Mouse (Mus musculus): ENCODE measurements around the gene CN725425. TPM values are rescaled to one million over a fixed set of nuclear protein-coding genes. Genes with fewer than 3 reads are reported as not detected.

The CN725425 gene
- under 1 TPM in 1 of 2 experiments, not detected in 1; 0.17 TPM for total RNA-seq (2021)

- no peak for DNase-seq
Measured at GRCm38 (mm10) chr15:91199256-91199905, at the start of gene CN725425. CN725425 (plus strand) TSS chr15:91199494.

- DNase-seq: no peak
Measured at GRCm38 (mm10) chr15:91152592-91152991, 46.7 kb upstream of the CN725425 start.

- DNase-seq: no peak
Measured at GRCm38 (mm10) chr15:91153311-91153710, 46.0 kb upstream of the CN725425 start.

GRCm38 (mm10) chr15:91161153-91161552 lies 38.1 kb upstream of the CN725425 start:
- no peak for DNase-seq

GRCm38 (mm10) chr15:91163454-91163853 lies 35.8 kb upstream of the CN725425 start:
- no peak for DNase-seq

GRCm38 (mm10) chr15:91165021-91165420 lies 34.3 kb upstream of the CN725425 start:
- DNase-seq: peak; percentile 14 to 34

- DNase-seq: no peak
Measured at GRCm38 (mm10) chr15:91167850-91168562, 31.3 kb upstream of the CN725425 start.

- DNase-seq: peak in 1 of 2 experiments; percentile 11
Measured at GRCm38 (mm10) chr15:91170602-91171328, 28.5 kb upstream of the CN725425 start.

GRCm38 (mm10) chr15:91171332-91171731 lies 28.0 kb upstream of the CN725425 start:
- DNase-seq: no peak

- no peak for DNase-seq
Measured at GRCm38 (mm10) chr15:91172193-91172592, 27.1 kb upstream of the CN725425 start.

GRCm38 (mm10) chr15:91178656-91179314 lies 20.5 kb upstream of the CN725425 start:
- no peak for DNase-seq

- no peak for DNase-seq
Measured at GRCm38 (mm10) chr15:91179911-91180622, 19.2 kb upstream of the CN725425 start.

GRCm38 (mm10) chr15:91186358-91186757 lies 12.9 kb upstream of the CN725425 start:
- no peak for DNase-seq

- DNase-seq: no peak
Measured at GRCm38 (mm10) chr15:91190026-91190425, 9.3 kb upstream of the CN725425 start.

- peak; percentile 8 to 16 for DNase-seq
Measured at GRCm38 (mm10) chr15:91190519-91191207, 8.6 kb upstream of the CN725425 start.

GRCm38 (mm10) chr15:91191412-91192222 lies 7.7 kb upstream of the CN725425 start, which contains the start of gene Abcd2:
Abcd2 (minus strand) TSS chr15:91191799.
- peak; percentile 73 to 76 for DNase-seq

GRCm38 (mm10) chr15:91192223-91192598 lies 7.1 kb upstream of the CN725425 start:
- DNase-seq: no peak

- DNase-seq: no peak
Measured at GRCm38 (mm10) chr15:91200833-91201232, 1.5 kb downstream of the CN725425 start.

GRCm38 (mm10) chr15:91202486-91202885 lies 3.2 kb downstream of the CN725425 start:
- no peak for DNase-seq

GRCm38 (mm10) chr15:91203521-91203920 lies 4.2 kb downstream of the CN725425 start:
- DNase-seq: no peak

Measured in layer of hippocampus, postnatal 36 days (tissue).